Mouse (Mus musculus): ENCODE results near the gene Cdk4. TPM values are rescaled to one million over a fixed set of nuclear protein-coding genes. Genes with fewer than 3 reads are reported as not detected.

Gene Cdk4
- 1,443 and 1,450 TPM in 2 replicates for polyA plus RNA-seq (2015; fragmentation: Nextera tagmentation; extraction: Ambion mirVana)

DNA sequence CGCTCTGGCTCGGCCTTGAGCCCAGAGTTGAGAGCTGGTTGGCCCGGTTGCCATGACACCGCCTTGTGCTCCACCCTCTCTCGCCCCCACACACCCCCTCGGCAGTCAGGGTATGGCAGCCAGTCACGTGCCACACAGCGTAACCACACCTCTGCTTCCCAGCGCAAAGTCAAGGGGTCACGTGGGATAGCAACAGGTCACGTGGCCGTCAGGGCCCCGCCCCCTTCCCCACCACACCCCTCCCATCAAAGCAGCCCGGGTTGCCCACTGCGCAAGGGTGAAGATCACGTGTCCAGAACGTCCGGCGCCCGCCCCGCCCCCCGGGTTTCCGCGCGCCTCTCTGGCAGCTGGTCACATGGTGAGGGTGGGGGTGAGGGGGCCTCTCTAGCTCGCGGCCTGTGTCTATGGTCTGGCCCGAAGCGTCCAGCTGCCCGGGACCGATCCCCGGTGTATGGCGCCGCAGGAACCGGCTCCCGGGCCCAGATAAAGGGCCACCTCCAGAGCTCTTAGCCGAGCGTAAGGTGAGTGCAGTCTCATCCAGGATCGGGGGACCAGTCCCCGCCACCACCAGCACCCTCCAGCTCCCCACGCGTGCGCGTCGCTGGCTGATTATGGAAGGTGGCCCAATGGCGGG, at the start of gene Cdk4:
Gene Cdk4, plus strand, starts transcription at position 296 of the 634 bp plus-strand sequence.
- peak within 1 kb of the TSS; percentile 79 for H3K4me2 ChIP-seq
- 0 out of 2 replicates have a peak, but pooled peaks cover 6% of the 10 kb centered on the region for H3K27me3 ChIP-seq (replicated peaks)
- ATAC-seq (ENCODE audit: insufficient read depth, low FRiP score, low read depth): peak; percentile 87
- H3K27ac ChIP-seq: peak within 1 kb of the TSS; percentile 83
- peak within 1 kb of the TSS; percentile 77 for H3K9ac ChIP-seq
- peaks cover 34% of the 10 kb centered on the region for H3K36me3 ChIP-seq
- 0% methylated on average over 46 of the region's 46 CpGs for WGBS
- no peaks in the 10 kb centered on the region for H3K9me3 ChIP-seq
- H3K4me3 ChIP-seq (replicated peaks): peak within 1 kb of the TSS; percentile 70
- peaks cover 21% of the 10 kb centered on the region; the same call in 1 of the 2 replicates for H3K4me1 ChIP-seq

GRCm38 (mm10) chr10:127016488-127016887, 46.8 kb upstream of the Cdk4 start:
- Histone ChIP-seq H3K27ac (no peak overlapping the region), H3K4me3 (replicated peaks) (no peak overlapping the region), H3K4me2 (no peak overlapping the region), H3K36me3 (no peaks in the 10 kb centered on the region), H3K9ac (no peak overlapping the region), H3K9me3 (no peaks in the 10 kb centered on the region), H3K27me3 (replicated peaks) (no peaks in the 10 kb centered on the region), H3K4me1 (no peaks in the 10 kb centered on the region)
- 63% methylated on average over 5 of the region's 5 CpGs for WGBS
- peak; percentile 63; the same call in 1 of the 2 replicates for ATAC-seq (ENCODE audit: insufficient read depth, low FRiP score, low read depth)

GRCm38 (mm10) chr10:127017071-127017470, 46.3 kb upstream of the Cdk4 start:
- 0 out of 2 replicates have a peak, but pooled peaks cover 4% of the 10 kb centered on the region for H3K36me3 ChIP-seq
- no peak overlapping the region for H3K4me3 ChIP-seq (replicated peaks)
- H3K4me1 ChIP-seq: no peaks in the 10 kb centered on the region
- ATAC-seq (ENCODE audit: insufficient read depth, low FRiP score, low read depth): no peak
- H3K27me3 ChIP-seq (replicated peaks): no peaks in the 10 kb centered on the region
- H3K4me2 ChIP-seq: no peak overlapping the region
- H3K27ac ChIP-seq: no peak overlapping the region
- WGBS: 17% methylated on average over 1 of the region's 2 CpGs
- H3K9me3 ChIP-seq: no peaks in the 10 kb centered on the region
- H3K9ac ChIP-seq: no peak overlapping the region

DNA sequence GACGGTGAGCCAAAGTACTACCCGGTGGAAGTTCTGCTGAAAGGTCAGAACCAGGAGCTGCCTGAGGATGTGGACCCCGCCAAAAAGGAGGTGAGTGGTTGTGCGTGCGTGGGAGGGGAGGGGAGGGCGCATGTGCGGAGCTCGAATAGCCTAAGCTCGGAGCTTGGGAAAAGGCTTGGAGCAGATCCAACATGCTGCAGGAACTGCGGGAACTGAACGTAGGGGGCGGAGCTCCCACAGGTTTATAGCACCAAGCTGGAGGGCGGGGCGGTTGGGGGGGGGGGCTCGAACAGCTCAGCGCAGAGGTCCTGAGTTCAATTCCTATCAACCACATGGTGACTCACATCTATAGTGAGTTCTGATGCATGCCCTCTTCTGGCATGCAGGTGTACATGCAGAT, 44.9 kb upstream of the Cdk4 start:
- Histone ChIP-seq H3K4me2 (no peak overlapping the region), H3K4me1 (no peaks in the 10 kb centered on the region), H3K4me3 (replicated peaks) (no peak overlapping the region), H3K27ac (no peak overlapping the region), H3K9ac (no peak overlapping the region), H3K27me3 (replicated peaks) (no peaks in the 10 kb centered on the region), H3K36me3 (peaks cover 13% of the 10 kb centered on the region), H3K9me3 (no peaks in the 10 kb centered on the region)
- 73% methylated on average over 16 of the region's 16 CpGs for WGBS
- no peak for ATAC-seq (ENCODE audit: insufficient read depth, low FRiP score, low read depth)

GRCm38 (mm10) chr10:127030336-127031296, 32.7 kb upstream of the Cdk4 start, which contains the start of gene Tsfm:
TSS of gene Tsfm (minus strand) at chr10:127030840.
- H3K4me1 ChIP-seq: peaks cover 4% of the 10 kb centered on the region; the same call in 1 of the 2 replicates
- H3K4me3 ChIP-seq (replicated peaks): peak within 1 kb of the TSS; percentile 89
- H3K27ac ChIP-seq: peak within 1 kb of the TSS; percentile 77; the same call in 1 of the 2 replicates
- H3K36me3 ChIP-seq: peaks cover 23% of the 10 kb centered on the region
- peak; percentile 84 for ATAC-seq (ENCODE audit: insufficient read depth, low FRiP score, low read depth)
- H3K9ac ChIP-seq: peak within 1 kb of the TSS; percentile 76
- H3K9me3 ChIP-seq: no peaks in the 10 kb centered on the region
- 5% methylated on average over 55 of the region's 56 CpGs for WGBS
- no peaks in the 10 kb centered on the region for H3K27me3 ChIP-seq (replicated peaks)
- peak within 1 kb of the TSS; percentile 67 for H3K4me2 ChIP-seq

- H3K9me3 ChIP-seq: no peaks in the 10 kb centered on the region
- H3K4me1 ChIP-seq: peaks cover 4% of the 10 kb centered on the region; the same call in 1 of the 2 replicates
- H3K36me3 ChIP-seq: peaks cover 7% of the 10 kb centered on the region
- no peaks in the 10 kb centered on the region for H3K27me3 ChIP-seq (replicated peaks)
- no peak overlapping the region for H3K4me2 ChIP-seq
- ATAC-seq (ENCODE audit: insufficient read depth, low FRiP score, low read depth): no peak
- H3K4me3 ChIP-seq (replicated peaks): no peak overlapping the region
- H3K9ac ChIP-seq: no peak overlapping the region
- no peak overlapping the region for H3K27ac ChIP-seq
- 72% methylated on average over 8 of the region's 8 CpGs for WGBS
Measured at GRCm38 (mm10) chr10:127033301-127033741, 30.0 kb upstream of the Cdk4 start.

GRCm38 (mm10) chr10:127036273-127036672, 27.1 kb upstream of the Cdk4 start:
- 77% methylated on average over 12 of the region's 12 CpGs for WGBS
- Histone ChIP-seq H3K36me3 (no peaks in the 10 kb centered on the region), H3K9me3 (no peaks in the 10 kb centered on the region), H3K27me3 (replicated peaks) (no peaks in the 10 kb centered on the region), H3K4me2 (no peak overlapping the region), H3K27ac (no peak overlapping the region), H3K4me1 (no peaks in the 10 kb centered on the region), H3K9ac (no peak overlapping the region), H3K4me3 (replicated peaks) (no peak overlapping the region)
- ATAC-seq (ENCODE audit: insufficient read depth, low FRiP score, low read depth): no peak

GRCm38 (mm10) chr10:127037641-127038040, 25.7 kb upstream of the Cdk4 start:
- ATAC-seq (ENCODE audit: insufficient read depth, low FRiP score, low read depth): no peak
- Histone ChIP-seq H3K27ac (no peak overlapping the region), H3K9ac (no peak overlapping the region), H3K4me3 (replicated peaks) (no peak overlapping the region), H3K9me3 (no peaks in the 10 kb centered on the region), H3K4me2 (no peak overlapping the region), H3K4me1 (0 out of 2 replicates have a peak, but pooled peaks cover 4% of the 10 kb centered on the region), H3K36me3 (no peaks in the 10 kb centered on the region), H3K27me3 (replicated peaks) (no peaks in the 10 kb centered on the region)
- 74% methylated on average over 12 of the region's 12 CpGs for WGBS

DNA sequence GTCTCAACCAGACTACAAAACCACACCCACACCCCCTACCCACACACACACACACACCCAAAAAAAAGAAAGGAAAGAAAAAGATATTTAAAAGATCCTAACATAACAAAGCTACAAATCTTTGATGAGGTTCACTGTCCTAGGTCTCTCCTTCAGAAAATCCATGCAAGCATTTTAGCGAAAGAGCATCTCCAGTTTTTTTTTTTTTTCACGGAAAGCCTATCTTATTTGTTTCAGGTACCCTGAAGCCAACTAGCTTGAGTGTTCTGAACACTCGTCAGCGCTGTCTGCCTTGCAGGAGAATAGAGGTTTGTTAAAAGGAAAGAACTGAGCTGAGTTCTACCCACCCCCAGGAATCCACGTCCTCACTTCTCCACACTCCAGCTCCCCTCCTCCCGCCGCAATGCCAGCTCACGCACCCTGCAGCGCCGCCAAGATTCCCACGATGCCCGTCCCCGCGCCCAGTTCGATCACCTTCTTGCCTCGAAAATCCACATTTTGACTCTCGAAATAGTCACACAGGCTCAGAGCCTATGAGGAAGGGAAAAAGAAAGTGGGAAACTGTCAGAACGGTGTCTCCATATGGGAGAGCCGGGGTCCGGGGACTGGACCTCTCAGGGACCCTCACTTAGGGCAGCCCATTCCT, 22.6 kb upstream of the Cdk4 start:
- Histone ChIP-seq H3K4me2 (peak overlapping the region; percentile 97), H3K4me3 (replicated peaks) (peak overlapping the region; percentile 96), H3K4me1 (0 out of 2 replicates have a peak, but pooled peaks cover 6% of the 10 kb centered on the region), H3K36me3 (peaks cover 9% of the 10 kb centered on the region), H3K9ac (peak overlapping the region; percentile 63), H3K27me3 (replicated peaks) (no peaks in the 10 kb centered on the region), H3K9me3 (no peaks in the 10 kb centered on the region), H3K27ac (peak overlapping the region; percentile 88)
- under 1% methylated on average over 20 of the region's 20 CpGs for WGBS
- no peak for ATAC-seq (ENCODE audit: insufficient read depth, low FRiP score, low read depth)

DNA sequence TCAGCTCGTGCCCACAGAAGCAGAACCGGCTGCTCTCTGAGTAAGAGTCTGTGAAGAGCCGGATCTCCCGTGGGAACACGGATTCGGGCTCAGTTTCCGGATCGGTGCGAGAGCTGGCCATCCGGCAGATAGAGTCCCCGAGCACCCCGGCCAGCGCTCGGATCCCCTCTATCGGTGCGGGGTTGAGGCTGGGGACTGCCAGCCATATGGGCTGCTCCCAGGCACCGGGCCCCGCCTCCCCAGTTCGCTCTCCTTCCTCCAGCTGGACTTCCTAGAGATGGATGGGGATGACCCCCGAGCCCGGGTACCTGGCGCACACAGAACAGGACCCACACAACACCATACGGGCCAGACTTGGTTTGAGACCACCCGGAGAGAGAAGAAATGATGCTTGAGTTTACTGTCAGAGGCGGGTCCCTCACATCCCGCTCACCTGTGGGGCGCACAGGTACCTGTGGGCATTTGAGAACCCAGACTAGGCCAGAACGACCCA, 22.0 kb upstream of the Cdk4 start, which contains the start of the genes Mettl1 and Eef1akmt3:
Gene Mettl1, plus strand, starts transcription at position 141 of the 493 bp plus-strand sequence.
Gene Eef1akmt3, minus strand, starts transcription at position 240 of the 493 bp plus-strand sequence.
- H3K4me2 ChIP-seq: peak within 1 kb of the TSS; percentile 97
- WGBS: 0% methylated on average over 27 of the region's 28 CpGs
- peak within 1 kb of the TSS; percentile 88 for H3K27ac ChIP-seq
- peak within 1 kb of the TSS; percentile 63 for H3K9ac ChIP-seq
- H3K36me3 ChIP-seq: peaks cover 9% of the 10 kb centered on the region
- no peaks in the 10 kb centered on the region for H3K9me3 ChIP-seq
- no peaks in the 10 kb centered on the region for H3K27me3 ChIP-seq (replicated peaks)
- peak within 1 kb of the TSS; percentile 96 for H3K4me3 ChIP-seq (replicated peaks)
- ATAC-seq (ENCODE audit: insufficient read depth, low FRiP score, low read depth): peak; percentile 61
- 0 out of 2 replicates have a peak, but pooled peaks cover 6% of the 10 kb centered on the region for H3K4me1 ChIP-seq

DNA sequence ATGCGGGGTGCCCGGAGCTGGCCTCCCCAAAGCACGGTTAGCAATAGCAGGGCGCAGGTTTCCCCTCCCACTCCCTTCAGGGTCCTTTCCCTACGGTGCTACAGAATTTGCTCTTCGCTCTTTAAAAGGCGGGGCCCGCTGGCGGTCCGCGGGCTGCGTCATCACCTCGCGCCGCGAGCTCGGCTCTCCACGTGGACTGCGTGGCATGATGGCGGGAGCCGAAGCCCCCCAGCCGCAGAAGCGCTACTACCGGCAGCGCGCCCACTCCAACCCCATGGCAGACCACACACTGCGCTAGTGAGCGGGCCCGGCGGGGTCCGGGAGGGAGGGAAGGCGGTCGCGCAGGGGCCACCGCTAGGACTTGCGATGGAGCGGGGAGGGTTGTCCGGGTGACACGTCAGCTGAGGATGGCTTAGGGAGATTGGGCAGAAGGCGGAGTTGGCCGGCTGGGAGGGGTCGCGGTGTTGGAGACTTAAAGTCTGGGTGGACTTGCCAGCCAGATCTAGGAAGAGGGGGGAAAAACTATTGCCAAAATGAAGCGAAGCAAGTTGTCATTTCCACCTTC, 21.5 kb upstream of the Cdk4 start:
- Histone ChIP-seq H3K4me3 (replicated peaks) (peak overlapping the region; percentile 96), H3K27me3 (replicated peaks) (no peaks in the 10 kb centered on the region), H3K9me3 (no peaks in the 10 kb centered on the region), H3K9ac (peak overlapping the region; percentile 63), H3K4me2 (peak overlapping the region; percentile 97), H3K4me1 (0 out of 2 replicates have a peak, but pooled peaks cover 6% of the 10 kb centered on the region), H3K36me3 (peaks cover 9% of the 10 kb centered on the region), H3K27ac (peak overlapping the region; percentile 88)
- WGBS: under 1% methylated on average over 44 of the region's 44 CpGs
- ATAC-seq (ENCODE audit: insufficient read depth, low FRiP score, low read depth): peak; percentile 82

Data from stomach, embryonic 15.5 days (tissue).